Mouse (Mus musculus) kidney, postnatal 10 days (tissue): ENCODE measurements at regions not wholly inside any gene's neighbourhood (a gene's known extent, or its start where the extent isn't known, plus 50 kb on each side); places are given as distances from the start of the nearest gene placed in this dataset.
A peak's percentile ranks its signal among the peaks of the same experiment; 100 is the strongest.
"Not testable (repeated sequence)": the region's sequence is repeated elsewhere in the genome, so short reads cannot be mapped to it uniquely, and the experiment has no call there.

Source experiments
- DNase-seq: peaks from one replicate; pipeline ENCODE4 v3.0.0; 2021; ENCODE audit warnings: mixed read lengths

- no peak for DNase-seq
Observed at GRCm38 (mm10) chr2:94772801-94773200, 334.9 kb upstream of the Api5 start.

GRCm38 (mm10) chr2:94772268-94772667 lies 334.3 kb upstream of the Api5 start:
- DNase-seq = no peak

GRCm38 (mm10) chr2:94766524-94766923 lies 328.6 kb upstream of the Api5 start:
- no peak for DNase-seq

DNA sequence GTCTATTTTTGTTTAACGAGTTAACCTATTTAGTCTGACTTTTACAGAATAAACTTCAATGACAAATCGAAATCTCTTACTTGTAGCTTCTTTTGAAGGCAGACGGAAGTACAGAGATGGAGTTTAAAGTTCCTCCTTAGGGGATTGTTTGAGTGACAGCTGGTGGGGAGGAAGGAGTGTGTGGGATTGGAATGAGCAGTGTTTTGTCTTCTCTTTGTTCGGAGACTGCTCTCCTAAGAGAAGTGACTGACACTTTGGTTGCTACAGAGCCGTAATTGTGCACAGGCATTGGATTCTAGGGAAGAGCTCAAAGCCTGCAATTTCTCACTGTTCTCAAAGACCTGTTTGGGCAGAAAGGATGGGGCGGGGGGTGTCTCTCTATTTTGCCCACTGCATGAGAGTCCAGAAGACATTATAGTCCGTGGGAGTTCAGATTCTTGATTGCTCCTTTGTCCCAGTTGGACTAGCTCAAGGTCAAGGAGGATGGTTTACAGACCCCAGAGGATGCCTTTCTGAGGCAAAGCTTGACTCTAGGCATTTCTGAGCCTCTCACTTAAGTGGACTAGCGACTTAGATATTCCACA lies 327.0 kb upstream of the Api5 start:
- DNase-seq = no peak

DNA sequence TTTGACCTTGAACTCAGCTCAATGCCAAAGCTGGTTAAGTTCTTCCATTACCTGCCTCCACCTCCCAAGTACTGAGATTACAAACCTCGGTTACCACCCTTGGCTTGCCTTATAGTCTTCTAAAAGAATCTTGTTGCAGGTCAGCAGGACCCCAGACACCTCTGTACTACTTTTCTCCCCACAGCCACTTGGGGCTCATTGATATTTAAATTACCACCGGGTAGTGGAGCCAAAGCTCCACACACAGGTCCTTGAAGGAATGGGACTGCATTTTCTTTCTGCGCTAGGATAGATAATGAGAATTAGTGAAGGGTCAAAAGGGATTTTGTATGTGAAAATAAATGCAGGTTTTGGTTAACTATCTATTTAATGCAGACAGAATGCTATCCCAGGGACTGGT lies 326.5 kb upstream of the Api5 start:
- no peak for DNase-seq

DNA sequence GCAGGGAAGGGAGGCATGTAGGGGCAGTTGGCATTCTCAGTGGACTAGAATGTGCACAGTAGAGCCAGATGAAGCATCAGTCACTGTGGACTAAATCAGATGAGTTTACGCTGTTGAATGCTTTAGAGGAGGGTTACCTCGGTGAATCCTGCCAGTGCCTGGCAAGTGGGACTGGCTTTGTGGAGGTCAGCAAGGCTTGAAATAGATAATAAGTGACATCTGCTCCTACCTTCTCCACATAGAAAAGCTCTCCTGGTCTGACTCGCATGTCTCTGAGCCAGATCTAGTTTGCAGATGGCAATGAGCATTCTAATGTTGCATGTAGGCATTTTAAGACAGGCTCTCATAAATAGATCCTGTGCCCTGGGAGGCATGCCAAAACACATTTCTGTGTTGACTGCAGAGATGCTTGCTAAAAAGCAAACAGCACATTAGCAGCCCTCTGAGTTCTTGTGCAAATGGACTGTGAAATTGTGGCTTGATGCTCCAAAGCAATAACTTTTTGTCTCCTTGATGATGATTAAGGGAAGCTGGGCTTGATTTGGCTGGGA lies 310.3 kb upstream of the Api5 start:
- no peak for DNase-seq

- peak; percentile 27 for DNase-seq
Observed at GRCm38 (mm10) chr2:94729791-94730190, 291.9 kb upstream of the Api5 start.

GRCm38 (mm10) chr2:94699383-94699782 lies 261.4 kb upstream of the Api5 start:
- no peak for DNase-seq

- no peak for DNase-seq
Observed at GRCm38 (mm10) chr2:94695212-94695611, 257.3 kb upstream of the Api5 start.

DNA sequence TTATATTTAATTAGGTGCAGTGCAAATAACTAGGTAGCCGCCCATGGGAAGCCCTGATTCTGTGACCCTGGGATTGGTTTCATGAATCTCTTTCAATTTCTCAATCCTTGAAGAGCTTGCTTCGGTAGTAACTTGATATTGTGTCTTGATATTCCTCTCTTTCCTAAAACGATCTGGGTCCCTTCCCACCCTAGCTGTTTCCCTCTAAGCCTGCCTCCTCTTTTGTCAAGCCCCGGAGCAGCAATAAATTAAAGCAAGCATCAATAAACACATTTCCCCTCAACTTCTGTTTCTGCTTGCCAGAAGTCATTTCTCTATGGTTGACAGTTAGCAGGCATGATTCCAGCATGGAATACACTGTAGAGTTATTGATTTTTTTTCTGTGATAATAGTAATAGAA lies 252.6 kb upstream of the Api5 start:
- DNase-seq = no peak

GRCm38 (mm10) chr2:94685619-94686018 lies 247.7 kb upstream of the Api5 start:
- not testable (repeated sequence) for DNase-seq

DNA sequence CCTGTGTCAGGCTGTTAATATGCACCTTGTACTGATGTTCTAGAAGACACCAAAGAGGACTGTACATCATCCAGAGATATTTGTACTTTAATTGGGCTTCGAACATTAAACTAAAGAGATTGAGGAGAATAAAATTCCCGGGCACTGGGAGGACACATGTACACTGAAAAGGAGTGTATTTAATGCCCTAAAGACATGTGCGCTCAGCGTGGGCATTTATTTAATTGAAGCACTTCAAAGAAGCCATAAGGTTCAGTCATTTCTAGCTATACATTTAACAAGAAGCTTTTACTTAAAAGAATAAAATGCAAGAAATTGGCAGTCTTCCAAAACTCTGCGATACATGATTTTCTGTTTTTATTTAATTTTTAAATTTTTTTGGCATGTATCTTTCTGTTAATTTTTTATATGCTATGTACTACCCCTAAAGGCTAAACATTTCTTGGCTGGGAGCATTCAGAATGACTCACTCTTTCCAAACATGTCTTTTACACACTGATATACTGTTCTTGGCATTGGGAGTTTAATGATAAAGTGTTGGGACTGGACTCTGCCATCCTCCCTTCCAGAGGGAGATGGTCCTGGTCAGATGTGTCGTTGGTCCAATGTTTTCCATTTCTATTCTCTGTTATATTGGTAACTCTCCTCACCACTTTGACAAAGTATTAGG lies 242.3 kb upstream of the Api5 start:
- DNase-seq = no peak

DNA sequence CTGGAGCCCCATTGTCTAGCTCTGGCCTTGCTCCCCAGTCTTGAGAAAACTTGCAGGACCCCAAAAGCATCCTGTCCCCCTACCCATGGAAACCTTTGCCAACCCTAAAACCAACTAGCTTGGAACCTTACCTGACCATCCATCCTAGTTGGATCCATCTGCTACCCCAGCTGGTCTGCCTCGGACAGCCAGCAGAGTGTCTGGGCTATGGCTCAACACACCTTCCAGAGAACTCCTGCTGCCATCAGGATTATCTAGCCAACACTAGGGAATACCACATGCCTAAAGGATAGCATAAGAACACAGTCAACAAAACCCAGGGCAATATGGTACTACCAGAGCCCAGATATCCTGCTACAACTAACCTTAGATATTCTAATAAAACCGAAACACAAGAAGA lies 227.9 kb upstream of the Api5 start:
- no peak for DNase-seq

DNA sequence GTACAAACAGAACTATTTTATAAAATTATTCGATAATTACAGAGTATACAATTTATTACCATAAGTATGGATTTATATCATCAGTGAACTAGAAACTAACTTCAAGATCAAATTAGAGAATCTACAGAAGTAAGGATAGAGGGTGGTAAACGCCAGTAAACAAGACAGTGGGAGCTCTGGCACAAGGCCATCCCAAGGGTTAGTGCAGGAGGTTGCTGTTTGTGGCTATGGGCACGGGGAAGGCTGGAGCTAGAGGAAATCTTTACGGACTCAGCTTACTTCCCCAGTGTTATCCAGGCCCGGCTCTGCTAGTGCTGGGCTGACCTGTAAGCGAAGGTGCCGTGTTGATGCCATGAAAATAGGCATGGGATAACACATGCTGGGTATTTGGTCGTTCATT lies 220.5 kb upstream of the Api5 start:
- DNase-seq = no peak
